Mouse (Mus musculus): ENCODE results near the gene Clec16a.

DNA sequence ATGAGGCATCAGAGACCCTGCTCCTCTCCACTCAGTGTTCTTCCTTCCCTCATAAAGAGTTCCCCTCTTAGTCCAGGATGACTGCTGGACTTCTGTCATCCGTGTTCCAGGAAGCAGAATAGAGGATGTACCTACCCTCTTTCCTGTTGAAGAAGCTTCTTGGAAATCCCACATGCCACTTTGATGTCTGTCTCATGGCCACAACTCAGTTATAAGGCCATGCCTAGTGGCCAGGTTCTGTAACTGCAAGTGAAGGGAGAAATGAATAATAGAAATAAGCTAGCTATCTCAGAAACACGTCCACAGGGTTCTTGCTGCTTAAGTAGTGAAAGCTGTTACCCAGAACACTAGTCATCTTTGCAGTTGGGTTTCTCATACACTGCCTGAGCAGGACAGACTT lies 180.0 kb downstream of the Clec16a start:
- TF ChIP-seq CTCF (IDR thresholded peaks at IDR 0.05; ENCODE audit: extremely low read depth, insufficient read depth, low read length) (no peak), POLR2A (IDR thresholded peaks at IDR 0.05; ENCODE audit: extremely low read depth, insufficient read depth, low read length) (no peak)

All from cortical plate, adult 2 months (tissue).